Mouse (Mus musculus) thymus, postnatal 0 days (tissue): ENCODE results near the gene Arfgap2. TPM values are rescaled to one million over a fixed set of nuclear protein-coding genes. Genes with fewer than 3 reads are reported as not detected.

ENCODE experiments used
- DNase-seq: peaks from one replicate; pipeline ENCODE4 v3.0.0-alpha.2; 2015; ENCODE audit warnings: low spot score
- polyA plus RNA-seq: library from polyadenylated mRNA; unstranded; fragments of >200 nt; fragmentation: Nextera tagmentation; extraction: Ambion mirVana; gene quantifications from 2 replicates; pipeline ENCODE4 v1.2.1, GENCODE M21; 2015

Arfgap2 gene
- polyA plus RNA-seq, 1 experiment from 2014 or later: 99.8 TPM

DNA sequence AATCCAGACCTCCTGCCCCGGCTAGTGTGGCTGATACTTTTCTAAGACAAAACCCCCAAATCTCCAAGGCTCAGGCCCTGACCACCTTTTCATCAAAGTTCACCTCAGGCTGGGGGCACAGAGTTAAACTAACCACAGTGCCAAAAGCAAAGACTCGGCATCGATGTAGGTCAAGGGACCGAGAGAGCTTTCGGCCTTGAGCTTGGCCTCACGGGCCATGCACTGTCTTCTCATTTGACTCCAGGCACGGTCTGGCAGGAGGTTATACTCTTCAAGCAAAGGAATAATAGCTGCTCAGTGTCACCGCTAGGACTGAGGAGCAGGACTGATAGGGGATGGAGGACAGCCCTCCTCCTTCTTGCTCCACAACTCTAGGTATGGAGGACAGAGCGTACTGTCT is 41.2 kb downstream of the Arfgap2 start:
- no peak for DNase-seq

DNA sequence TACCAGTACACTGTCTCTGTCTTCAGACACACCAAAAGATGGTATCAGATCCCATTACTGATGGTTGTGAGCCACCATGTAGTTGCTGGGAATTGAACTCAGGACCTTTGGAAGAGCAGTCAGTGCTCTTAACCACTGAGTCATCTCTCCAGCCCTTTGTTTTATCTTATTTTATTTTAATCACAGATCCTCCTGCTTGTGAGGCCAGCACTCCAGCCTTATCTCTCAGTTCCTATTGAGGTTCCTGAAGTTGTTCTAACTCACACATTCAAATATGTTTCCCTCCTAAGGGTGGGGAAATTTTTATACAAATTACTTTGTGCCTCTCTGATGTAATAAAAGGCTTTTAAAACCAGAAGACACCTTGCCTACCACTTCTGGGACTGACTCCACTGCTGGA is 41.8 kb downstream of the Arfgap2 start:
- DNase-seq: no peak

DNA sequence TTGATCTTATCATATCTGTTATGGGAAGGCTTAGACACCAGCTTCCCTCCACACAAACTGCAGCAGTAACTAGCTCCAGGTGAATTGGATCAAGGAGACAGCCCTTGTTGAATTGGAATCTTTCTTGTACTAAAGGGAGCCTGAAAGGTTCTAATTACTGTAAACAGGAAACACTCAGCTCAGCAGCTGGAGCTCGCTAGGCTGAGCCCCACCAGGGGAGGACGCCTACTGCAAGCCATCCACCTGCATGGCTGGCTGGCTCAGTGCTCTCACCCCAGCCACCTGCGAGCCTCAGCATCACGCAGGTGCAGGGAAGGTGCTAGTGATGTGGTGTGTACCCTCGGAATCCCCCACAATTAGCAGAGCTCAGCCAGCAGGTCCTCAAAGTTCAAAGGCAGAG is 43.9 kb downstream of the Arfgap2 start:
- peak; percentile 89 for DNase-seq

DNA sequence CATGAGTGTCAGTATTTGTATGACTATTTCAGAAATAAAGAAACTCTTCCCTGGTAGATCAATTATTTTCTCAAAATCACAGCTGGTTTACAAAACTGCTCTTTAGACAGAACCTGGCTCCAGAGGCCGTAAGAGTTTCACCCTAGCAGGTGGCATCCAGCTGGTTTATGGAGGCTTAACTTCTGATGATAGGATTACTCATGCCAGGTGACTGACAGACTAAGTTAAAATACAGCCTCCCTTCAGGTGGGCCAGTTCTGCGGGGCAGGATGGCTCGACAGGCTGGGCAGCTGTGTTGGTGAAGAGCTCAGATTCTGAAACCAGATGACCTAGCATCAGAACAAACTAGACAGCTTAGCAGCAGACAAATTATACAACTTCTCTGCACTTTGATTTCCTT is 44.8 kb downstream of the Arfgap2 start:
- DNase-seq: no peak

DNA sequence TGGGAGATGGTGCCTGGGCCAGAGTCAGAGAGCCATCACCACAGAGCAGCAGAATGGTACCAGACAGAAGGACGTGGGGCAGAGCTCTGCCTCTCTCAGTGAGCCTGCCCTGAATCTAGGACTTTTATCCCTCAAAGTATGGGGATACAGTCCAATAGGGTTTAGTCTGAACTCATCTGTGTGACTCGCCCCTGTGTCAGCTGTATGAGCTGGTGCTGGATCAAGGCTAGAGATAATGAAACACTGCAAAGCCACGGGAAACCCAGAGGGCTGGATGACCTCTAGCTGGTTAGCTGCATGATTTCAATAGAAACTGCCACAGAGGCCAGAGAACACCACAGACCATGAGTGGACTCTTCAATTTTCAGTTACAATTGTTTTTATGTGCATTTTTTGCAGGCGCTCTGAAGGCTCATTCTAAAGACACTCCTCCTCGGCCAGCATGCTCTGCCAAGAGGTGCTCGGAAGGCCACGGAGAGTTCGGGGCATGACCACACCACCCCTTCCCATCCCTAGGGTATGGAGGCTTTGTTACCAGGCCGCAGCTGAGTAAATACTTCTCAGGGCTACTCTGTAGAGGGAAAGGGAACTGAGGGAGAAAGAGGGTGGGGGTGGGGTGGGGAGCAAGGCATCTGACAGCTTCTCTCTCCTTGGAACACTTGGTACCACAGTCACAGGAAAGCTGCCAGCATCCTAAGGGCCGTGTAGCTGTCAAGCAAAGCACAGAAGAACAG is 48.0 kb downstream of the Arfgap2 start:
- DNase-seq: no peak

DNA sequence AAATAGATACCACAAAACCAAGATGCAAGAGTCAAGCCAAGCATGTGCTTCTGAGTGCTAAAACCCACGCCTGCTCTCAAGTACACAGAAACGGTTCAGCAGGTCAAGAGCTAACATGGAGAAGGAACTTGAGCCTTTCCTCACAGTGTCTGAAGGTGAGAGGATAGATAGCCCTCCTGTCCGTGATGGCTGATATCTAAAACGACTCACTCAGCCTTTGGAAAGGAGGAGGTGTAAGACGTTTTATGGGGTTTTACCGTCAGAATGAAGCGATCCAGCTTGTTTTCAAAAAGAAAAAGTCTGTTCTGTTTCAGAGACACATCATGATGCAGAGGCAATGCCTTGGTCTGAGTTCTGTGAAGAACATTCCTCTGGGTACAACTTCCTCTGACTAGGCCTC is 49.4 kb downstream of the Arfgap2 start:
- DNase-seq: no peak

DNA sequence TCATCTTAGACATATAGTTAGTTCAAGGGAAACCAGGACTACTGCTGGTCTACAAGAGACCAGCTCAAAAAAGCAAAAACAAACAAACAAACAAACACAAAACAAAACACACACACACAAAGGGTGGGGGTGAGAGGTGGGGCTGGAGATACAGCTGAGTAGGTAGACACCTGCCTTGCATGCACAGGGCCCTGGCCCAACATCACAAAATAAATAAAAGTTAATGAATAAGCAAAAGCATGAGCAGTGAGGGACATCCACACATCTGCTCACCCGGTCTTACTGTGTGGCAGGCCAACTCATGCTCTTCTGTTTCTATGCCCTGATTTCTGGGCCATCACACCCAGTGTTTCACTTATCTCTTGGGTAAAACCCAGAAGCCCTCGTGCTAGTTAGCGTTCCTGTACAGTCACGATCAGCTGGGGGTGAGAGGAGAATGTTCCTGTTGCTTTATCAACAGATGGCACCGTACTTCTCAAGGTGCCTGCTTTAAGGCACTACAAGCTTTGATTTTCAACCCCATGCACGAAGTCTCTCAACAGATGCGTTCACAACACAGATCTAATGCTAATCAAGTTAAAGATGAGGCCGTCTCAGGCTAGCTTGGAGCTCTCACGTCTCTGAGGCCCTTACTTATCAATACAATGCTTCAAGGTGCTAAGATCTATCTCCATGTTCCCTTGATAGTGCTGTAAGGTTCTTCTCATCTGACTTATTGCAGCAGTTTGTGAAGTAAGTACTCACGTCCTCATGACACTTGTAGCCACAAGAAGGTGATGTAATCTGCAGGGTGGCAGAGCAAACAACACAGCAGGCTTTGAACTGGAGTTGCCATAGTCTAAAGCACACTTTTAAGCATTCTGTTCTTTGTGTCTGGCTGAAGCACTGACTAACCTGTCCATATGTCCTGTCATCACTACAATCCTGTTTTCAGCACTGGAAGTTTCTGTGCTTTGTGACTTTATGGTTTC is 56.1 kb downstream of the Arfgap2 start:
- no peak for DNase-seq

DNA sequence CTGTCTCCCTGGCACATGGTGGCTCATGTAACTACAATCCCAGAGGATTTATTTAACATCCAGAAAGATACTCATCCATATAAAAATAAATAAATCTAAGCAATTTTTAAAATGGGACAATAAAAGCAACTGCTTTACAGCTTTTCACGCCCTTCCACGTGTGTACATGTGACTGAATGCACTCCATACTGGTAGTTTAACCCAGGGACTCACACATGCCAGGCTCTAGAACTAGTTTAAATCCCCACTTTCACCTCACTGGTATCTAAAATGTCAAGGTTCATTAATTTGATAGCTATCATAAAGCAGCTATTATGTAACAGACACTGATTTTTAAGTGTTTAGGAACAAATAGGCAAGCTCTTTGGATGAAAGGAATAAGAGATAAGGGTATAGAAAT is 57.1 kb downstream of the Arfgap2 start:
- DNase-seq: no peak

DNA sequence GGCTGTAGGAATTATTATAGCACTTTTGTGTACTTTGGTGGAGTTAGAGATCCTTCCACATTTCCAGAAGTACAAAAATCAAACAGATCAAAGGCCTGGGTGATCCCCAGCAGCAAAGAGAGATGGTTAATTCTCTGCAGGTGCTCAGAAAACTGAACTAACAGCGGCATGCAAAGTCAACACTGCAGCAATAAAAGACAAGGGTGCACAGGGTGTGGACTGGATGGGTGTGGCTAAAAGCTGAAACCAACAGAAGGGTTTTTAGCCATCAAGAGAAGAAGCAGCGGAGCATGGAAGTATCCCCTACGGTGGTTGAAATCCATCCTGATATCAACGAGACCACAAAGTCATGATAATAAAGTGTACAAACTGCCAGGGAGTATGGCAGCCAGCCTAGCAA is 57.7 kb downstream of the Arfgap2 start:
- DNase-seq: no peak

DNA sequence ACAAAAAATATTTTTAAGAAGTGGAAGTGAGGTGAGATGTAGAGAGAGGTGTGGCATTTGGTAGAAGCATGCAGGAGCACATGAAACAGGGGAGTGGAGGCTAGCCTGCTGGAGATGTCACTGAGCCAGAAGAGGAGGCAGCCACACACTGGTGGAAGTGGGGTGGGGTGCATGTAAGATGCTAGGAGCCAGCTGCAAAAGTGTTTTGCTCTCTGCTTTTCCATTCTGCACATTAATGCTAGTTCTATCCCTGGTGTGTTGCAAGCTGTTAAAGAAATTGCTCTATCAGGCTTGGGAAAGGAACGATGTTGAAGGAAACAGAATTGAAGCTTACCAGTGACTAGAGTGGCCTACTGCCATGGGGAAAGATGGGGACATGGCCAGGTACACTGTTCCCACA is 59.6 kb downstream of the Arfgap2 start:
- no peak for DNase-seq

DNA sequence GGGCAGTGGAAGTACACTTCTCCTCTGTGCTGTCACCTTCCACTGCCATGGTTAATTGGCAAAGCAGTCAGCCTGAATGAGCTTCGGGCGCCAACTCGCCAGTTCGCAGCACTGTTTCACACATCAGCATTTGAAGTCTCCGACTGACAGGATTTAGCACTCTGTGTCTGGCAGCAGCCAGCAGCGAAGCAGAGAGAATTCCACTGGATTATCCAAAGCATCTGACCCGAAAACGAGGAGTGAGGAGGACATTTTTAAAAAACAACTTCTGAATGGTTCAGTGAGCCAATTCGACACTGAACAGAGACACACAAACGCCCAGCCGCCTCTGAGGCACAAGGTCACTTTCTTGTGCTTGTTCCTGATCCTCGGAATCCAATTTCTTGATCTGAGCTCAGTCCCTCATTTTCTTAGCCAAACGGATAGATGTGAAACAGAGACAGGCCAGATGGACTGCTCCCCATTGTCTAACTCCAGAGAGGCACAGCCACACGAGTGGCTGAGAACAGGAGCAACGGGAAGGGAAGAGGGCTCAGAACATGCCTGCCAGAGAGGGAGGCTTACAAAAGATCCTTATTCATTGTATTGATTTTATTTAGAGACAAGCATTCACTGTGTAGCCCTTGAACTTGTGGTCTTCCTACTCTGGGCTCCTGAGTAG is 60.1 kb downstream of the Arfgap2 start:
- DNase-seq: no peak

Other genes starting within 250 kb of the Arfgap2 start
- 8.3 TPM in 2 replicates for gene Rapsn, start 229.4 kb upstream of the Arfgap2 start, polyA plus RNA-seq
- gene Psmc3, start 211.0 kb upstream of the Arfgap2 start, polyA plus RNA-seq: 302 and 307 TPM in 2 replicates
- gene Slc39a13, start 194.6 kb upstream of the Arfgap2 start, polyA plus RNA-seq: 15.1 and 16.4 TPM in 2 replicates
- 13.8 and 14.0 TPM in 2 replicates for gene Spi1, start 182.6 kb upstream of the Arfgap2 start, polyA plus RNA-seq
- 0.18 and 0.36 TPM in 2 replicates for gene Mybpc3, start 146.8 kb upstream of the Arfgap2 start, polyA plus RNA-seq
- gene Madd, start 81.1 kb upstream of the Arfgap2 start, polyA plus RNA-seq: 15.9 and 27.0 TPM in 2 replicates
- 7.2 and 9.6 TPM in 2 replicates for gene Nr1h3, start 62.1 kb upstream of the Arfgap2 start, polyA plus RNA-seq
- 15.5 and 15.6 TPM in 2 replicates for gene Acp2, start 62.1 kb upstream of the Arfgap2 start, polyA plus RNA-seq
- 33.7 and 35.8 TPM in 2 replicates for gene Ddb2, start 28.0 kb upstream of the Arfgap2 start, polyA plus RNA-seq
- gene Pacsin3, start 9.0 kb upstream of the Arfgap2 start, polyA plus RNA-seq: 4.3 and 5.9 TPM in 2 replicates
- 24.5 and 25.2 TPM in 2 replicates for gene 1110051M20Rik, start 179.7 kb downstream of the Arfgap2 start, polyA plus RNA-seq
- 2.0 and 2.4 TPM in 2 replicates for gene Lrp4, start 192.5 kb downstream of the Arfgap2 start, polyA plus RNA-seq